Mouse (Mus musculus) stomach, postnatal 0 days (tissue): ENCODE measurements around the gene Srarp.

Source experiments
- CTCF ChIP-seq: IDR thresholded peaks from 2 replicates; pipeline ENCODE4 v1.5.1; 2016; ENCODE audit warnings: antibody characterized with exemption, low read depth, mild to moderate bottlenecking, moderate library complexity
- EP300 ChIP-seq: optimal IDR thresholded peaks from 2 replicates; pipeline ENCODE3; 2016; ENCODE audit warnings: antibody characterized with exemption

DNA sequence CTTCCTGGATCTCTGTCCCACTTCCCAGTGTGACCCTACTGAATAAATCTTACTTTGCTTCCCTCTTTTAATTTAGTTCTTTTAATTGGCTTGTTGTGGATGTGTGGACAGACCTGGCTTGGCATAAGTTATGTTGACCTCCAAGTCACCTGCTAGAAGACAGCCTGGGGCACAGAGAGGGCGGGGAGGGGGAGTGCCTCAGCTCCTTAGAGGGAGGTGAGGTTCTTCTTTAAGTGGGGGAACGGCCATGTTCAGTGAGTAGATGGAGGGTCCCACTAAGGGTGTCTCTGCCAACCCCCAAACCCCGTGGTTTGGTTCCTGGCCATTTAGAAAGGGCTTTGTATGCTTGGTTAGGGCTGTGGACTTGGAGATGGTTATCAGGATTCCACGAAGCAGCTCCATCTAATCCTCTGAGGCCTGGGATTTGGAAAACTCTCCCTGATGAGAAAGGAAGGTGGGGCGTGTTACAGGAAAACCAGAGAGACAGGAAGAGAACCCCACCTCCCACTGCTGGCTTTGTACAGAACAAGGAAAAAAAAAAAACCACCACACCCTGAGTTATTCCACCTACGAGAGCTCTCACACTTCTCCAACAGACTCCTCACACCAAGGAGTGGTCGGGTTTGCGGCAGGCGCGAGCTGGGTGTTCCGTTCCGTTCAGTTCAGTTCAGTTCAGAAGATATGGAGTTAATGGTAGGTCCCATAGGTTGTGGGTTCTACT, 3.3 kb upstream of the Srarp start:
- no peak for TF ChIP-seq CTCF
- no peak for TF ChIP-seq EP300
